ENCODE assay signal across 8 mouse cellular contexts in genomic region chr5:123058251-123059102, GRCm38 (mm10). TPM values are rescaled to one million over a fixed set of nuclear protein-coding genes. Genes with fewer than 3 reads are reported as not detected.
DNase-seq lines count a peak whose midpoint lies in the region; ATAC-seq and TF ChIP-seq lines count a peak whose summit lies in the region.

No protein-coding gene starts in this region.

- WGBS in forebrain, embryonic 13.5 days, result 46% methylated on average over 16 of the region's 16 CpGs
- WGBS in liver, embryonic 15.5 days (ENCODE audit: insufficient replicate concordance), result 17% methylated on average over 16 of the region's 16 CpGs

- ATAC-seq in forebrain, embryonic 13.5 days, result no peak
- no peak; the same call in 1 of the 2 replicates for ATAC-seq in liver, embryonic 15.5 days (ENCODE audit: insufficient read depth)

- H3K79me3 ChIP-seq in C2C12 (ENCODE audit: low read depth), result no peaks in the 10 kb centered on the region

- H3K4me1 ChIP-seq in forebrain, embryonic 13.5 days, result 0 out of 2 replicates have a peak, but pooled peaks cover 4% of the 10 kb centered on the region
- peaks cover 35% of the 10 kb centered on the region for H3K4me1 ChIP-seq in liver, embryonic 15.5 days (replicated peaks)

- DNase-seq in cerebellum, adult 9-10 months, result peak; percentile 52
- DNase-seq in cerebellum, adult 9-11 months, result no peak
- peak; percentile 52 for DNase-seq in thymus, postnatal 4 days
- no peak for DNase-seq in retina, embryonic 14.5 days (ENCODE audit: low spot score)
- DNase-seq in right cerebral cortex, postnatal 10 days (ENCODE audit: low spot score in 2 of 2), result no peak

- H3K4me3 ChIP-seq in C2C12 (ENCODE audit: insufficient read depth, poor library complexity, severe bottlenecking), result peak overlapping the region; percentile 32
- peak overlapping the region; percentile 40 for H3K4me3 ChIP-seq in forebrain, embryonic 13.5 days
- peak overlapping the region; percentile 66 for H3K4me3 ChIP-seq in liver, embryonic 15.5 days (replicated peaks)

- H3K9ac ChIP-seq in forebrain, embryonic 13.5 days, result peak overlapping the region; percentile 51
- H3K9ac ChIP-seq in liver, embryonic 15.5 days, result peak overlapping the region; percentile 59

- H3K79me2 ChIP-seq in C2C12 (ENCODE audit: control insufficient read depth, insufficient read depth), result no peaks in the 10 kb centered on the region

- no peaks in the 10 kb centered on the region for H3K27me3 ChIP-seq in C2C12 (ENCODE audit: control insufficient read depth, insufficient read depth, insufficient read length)
- H3K27me3 ChIP-seq in forebrain, embryonic 13.5 days, result no peaks in the 10 kb centered on the region
- H3K27me3 ChIP-seq in liver, embryonic 15.5 days, result no peaks in the 10 kb centered on the region

- H3ac ChIP-seq in C2C12 (ENCODE audit: control insufficient read depth, insufficient read length, low read depth), result no peak overlapping the region

- H3K36me3 ChIP-seq in C2C12 (ENCODE audit: control insufficient read depth, insufficient read depth), result no peaks in the 10 kb centered on the region
- H3K36me3 ChIP-seq in forebrain, embryonic 13.5 days (ENCODE audit: poor library complexity, severe bottlenecking), result no peaks in the 10 kb centered on the region
- no peaks in the 10 kb centered on the region for H3K36me3 ChIP-seq in liver, embryonic 15.5 days (replicated peaks)

- no peak for TF ChIP-seq CTCF in C2C12 (IDR thresholded peaks at IDR 0.05; ENCODE audit: control insufficient read depth, insufficient read depth, insufficient read length)

- H3K27ac ChIP-seq in forebrain, embryonic 13.5 days, result 0 out of 2 replicates have a peak overlapping the region, but pooled peaks have one; percentile 10
- H3K27ac ChIP-seq in liver, embryonic 15.5 days (replicated peaks), result peak overlapping the region; percentile 83

- H3K4me2 ChIP-seq in forebrain, embryonic 13.5 days, result peak overlapping the region; percentile 53
- H3K4me2 ChIP-seq in liver, embryonic 15.5 days, result peak overlapping the region; percentile 75

- no peaks in the 10 kb centered on the region for H3K9me3 ChIP-seq in forebrain, embryonic 13.5 days (replicated peaks)
- no peaks in the 10 kb centered on the region for H3K9me3 ChIP-seq in liver, embryonic 15.5 days (replicated peaks)

TF ChIP-seq in C2C12, 6 proteins besides CTCF, POLR2A, EP300 and RAD21:
- TF ChIP-seq FOSL1 (IDR thresholded peaks at IDR 0.05; ENCODE audit: insufficient read depth, low read length, poor library complexity, severe bottlenecking) (no peak), CEBPB (IDR thresholded peaks at IDR 0.05; ENCODE audit: low read depth) (no peak), USF1 (IDR thresholded peaks at IDR 0.05; ENCODE audit: low read depth) (peak; percentile 92), MYOG (IDR thresholded peaks at IDR 0.05; ENCODE audit: control insufficient read depth, extremely low read depth, insufficient read length) (no peak), MAX (IDR thresholded peaks at IDR 0.05) (no peak)
TF ChIP-seq in C2C12: peak in this region for 1.

RNA-seq across cellular contexts. Expression of gene Tmem120b, which starts 9.7 kb away (rescaled TPM):
- 10.4 TPM for polyA plus RNA-seq in C2C12 (2012; fragmentation: generic; extraction: Trizol)
- polyA plus RNA-seq in forebrain, embryonic 13.5 days (2015; fragmentation: Nextera tagmentation; extraction: Ambion mirVana), result 10.9 and 11.0 TPM in 2 replicates
- polyA plus RNA-seq in liver, embryonic 15.5 days (2015; fragmentation: Nextera tagmentation; extraction: Ambion mirVana), result 25.8 and 27.0 TPM in 2 replicates

RNA-seq across cellular contexts. Expression of gene Morn3, which starts 11.7 kb away (rescaled TPM):
- polyA plus RNA-seq in C2C12 (2012; fragmentation: generic; extraction: Trizol), result not detected
- 0.79 and 1.1 TPM in 2 replicates for polyA plus RNA-seq in forebrain, embryonic 13.5 days (2015; fragmentation: Nextera tagmentation; extraction: Ambion mirVana)
- not detected in 2 replicates for polyA plus RNA-seq in liver, embryonic 15.5 days (2015; fragmentation: Nextera tagmentation; extraction: Ambion mirVana)

RNA-seq across cellular contexts. Expression of gene Orai1, which starts 43.6 kb away (rescaled TPM):
- 10.8 TPM for polyA plus RNA-seq in C2C12 (2012; fragmentation: generic; extraction: Trizol)
- 10.6 and 10.8 TPM in 2 replicates for polyA plus RNA-seq in forebrain, embryonic 13.5 days (2015; fragmentation: Nextera tagmentation; extraction: Ambion mirVana)
- polyA plus RNA-seq in liver, embryonic 15.5 days (2015; fragmentation: Nextera tagmentation; extraction: Ambion mirVana), result 7.8 and 8.3 TPM in 2 replicates

Comparison
In these comparisons a context has a peak if more than half of its experiments do, and no peak if none do; other contexts are left out.
1. DNase-seq: peak in cerebellum, adult 9-10 months (single experiment) and thymus, postnatal 4 days (single experiment); none in cerebellum, adult 9-11 months (single experiment), retina, embryonic 14.5 days (single experiment) and right cerebral cortex, postnatal 10 days (0 of 2).
2. Peak in every context shown above with its lines, with median percentiles within 50 percentile points of each other: H3K4me3 ChIP-seq.